ENCODE assay signal across 8 mouse cellular contexts in the genomic region with DNA sequence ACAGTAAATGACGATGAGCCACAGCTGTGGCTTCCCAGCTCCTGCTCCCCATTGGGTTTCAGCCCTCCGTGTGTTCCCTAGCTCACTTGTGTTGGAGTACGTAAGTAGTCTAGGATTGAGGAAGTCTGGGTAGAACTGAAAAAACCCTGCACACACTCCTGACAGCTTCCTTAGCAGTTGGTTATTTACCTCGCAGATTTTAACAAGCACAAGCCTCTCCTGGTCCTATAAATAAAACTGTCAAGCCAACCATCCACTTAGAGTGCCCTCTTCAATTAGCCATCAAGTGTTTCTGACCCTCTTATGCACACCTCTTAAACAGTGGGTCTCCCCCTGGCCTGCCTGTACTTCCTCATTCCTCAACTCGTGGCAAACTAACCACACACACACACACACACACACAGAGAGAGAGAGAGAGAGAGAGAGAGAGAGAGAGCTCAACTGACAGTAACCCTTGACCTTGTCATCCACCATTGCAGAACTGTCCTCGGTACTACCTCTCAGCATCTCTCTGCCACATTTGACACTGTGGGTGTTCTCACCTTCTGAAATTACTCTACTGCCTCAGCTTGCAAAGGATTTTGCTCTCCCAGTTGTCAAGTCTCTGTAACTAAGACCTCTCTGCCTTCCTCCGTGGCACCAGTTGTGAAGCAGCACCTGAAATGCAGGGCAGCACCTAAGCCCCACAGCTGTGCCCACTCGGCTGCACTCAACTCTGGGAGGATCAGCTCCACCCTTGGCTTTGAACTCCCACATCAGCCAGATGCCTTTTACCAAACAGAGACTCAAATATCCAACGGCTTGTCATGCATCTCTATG. TPM values are rescaled to one million over a fixed set of nuclear protein-coding genes. Genes with fewer than 3 reads are reported as not detected.
DNase-seq lines count a peak whose midpoint lies in the region; ATAC-seq and TF ChIP-seq lines count a peak whose summit lies in the region.

No protein-coding gene starts in this region.

- no peak for DNase-seq in neural tube, embryonic 11.5 days (ENCODE audit: low spot score)
- DNase-seq in neural tube, embryonic 10.5 days (ENCODE audit: extremely low spot score, low spot score) = no peak
- no peak for DNase-seq in heart, embryonic 10.5 days (ENCODE audit: low spot score)
- DNase-seq in left cerebral cortex, adult 9 months (ENCODE audit: low spot score in 2 of 2) = no peak
- no peak for DNase-seq in adrenal gland, adult 8-10 months
- DNase-seq in frontal cortex, adult 2 months (ENCODE audit: extremely low spot score in 1 of 2, low spot score in 1 of 2) = no peak

- no peaks in the 10 kb centered on the region for H3K27me3 ChIP-seq in neural tube, embryonic 11.5 days (ENCODE audit: control insufficient read depth, insufficient read depth, low read length)
- no peaks in the 10 kb centered on the region for H3K27me3 ChIP-seq in heart, embryonic 10.5 days (ENCODE audit: insufficient read depth, poor library complexity, severe bottlenecking)
- H3K27me3 ChIP-seq in liver, embryonic 12.5 days (replicated peaks) = no peaks in the 10 kb centered on the region
- H3K27me3 ChIP-seq in myocyte (ENCODE audit: control insufficient read depth, insufficient read depth, insufficient read length) = no peaks in the 10 kb centered on the region

- peaks cover 31% of the 10 kb centered on the region for H3K79me2 ChIP-seq in myocyte (ENCODE audit: control insufficient read depth, insufficient read depth)

- TF ChIP-seq POLR2A in myocyte (IDR thresholded peaks at IDR 0.05; ENCODE audit: insufficient read length, low read depth) = no peak

- H3ac ChIP-seq in myocyte (ENCODE audit: control insufficient read depth, insufficient read length) = no peak overlapping the region

- H3K4me3 ChIP-seq in neural tube, embryonic 11.5 days (ENCODE audit: low read depth, low read length) = no peak overlapping the region; the same call in 1 of the 2 replicates
- peak overlapping the region; percentile 95 for H3K4me3 ChIP-seq in heart, embryonic 10.5 days
- H3K4me3 ChIP-seq in liver, embryonic 12.5 days = peak overlapping the region; percentile 99
- peak overlapping the region; percentile 42 for H3K4me3 ChIP-seq in myocyte

- no peak for ATAC-seq in neural tube, embryonic 11.5 days (ENCODE audit: insufficient read depth, low FRiP score, low TSS enrichment)
- no peak for ATAC-seq in liver, embryonic 12.5 days

- 73% methylated on average over 9 of the region's 9 CpGs for WGBS in neural tube, embryonic 11.5 days
- 56% methylated on average over 9 of the region's 9 CpGs for WGBS in heart, embryonic 10.5 days
- 33% methylated on average over 9 of the region's 9 CpGs for WGBS in liver, embryonic 12.5 days (ENCODE audit: insufficient replicate concordance)

- peaks cover 17% of the 10 kb centered on the region for H3K4me1 ChIP-seq in neural tube, embryonic 11.5 days (ENCODE audit: control insufficient read depth, insufficient read depth, low read length)
- H3K4me1 ChIP-seq in heart, embryonic 10.5 days = peaks cover 30% of the 10 kb centered on the region
- H3K4me1 ChIP-seq in liver, embryonic 12.5 days = peaks cover 52% of the 10 kb centered on the region

- H3K36me3 ChIP-seq in neural tube, embryonic 11.5 days (ENCODE audit: control insufficient read depth, insufficient read depth, low read length) = no peaks in the 10 kb centered on the region
- H3K36me3 ChIP-seq in heart, embryonic 10.5 days = peaks cover 12% of the 10 kb centered on the region
- H3K36me3 ChIP-seq in liver, embryonic 12.5 days = peaks cover 11% of the 10 kb centered on the region
- peaks cover 12% of the 10 kb centered on the region for H3K36me3 ChIP-seq in myocyte (ENCODE audit: control insufficient read depth, insufficient read depth)

- peak overlapping the region; percentile 63; the same call in 1 of the 2 replicates for H3K4me2 ChIP-seq in neural tube, embryonic 11.5 days (ENCODE audit: low read depth)
- H3K4me2 ChIP-seq in liver, embryonic 12.5 days = peak overlapping the region; percentile 95
- peak overlapping the region; percentile 100 for H3K4me2 ChIP-seq in myocyte (ENCODE audit: low read depth)

- no peak overlapping the region for H3K27ac ChIP-seq in neural tube, embryonic 11.5 days (ENCODE audit: low read depth, low read length)
- H3K27ac ChIP-seq in heart, embryonic 10.5 days = peak overlapping the region; percentile 96
- peak overlapping the region; percentile 93 for H3K27ac ChIP-seq in liver, embryonic 12.5 days

- H3K9me3 ChIP-seq in neural tube, embryonic 11.5 days (ENCODE audit: control insufficient read depth, low read length) = no peaks in the 10 kb centered on the region
- H3K9me3 ChIP-seq in heart, embryonic 10.5 days = no peaks in the 10 kb centered on the region
- no peaks in the 10 kb centered on the region for H3K9me3 ChIP-seq in liver, embryonic 12.5 days (replicated peaks)

- no peak overlapping the region; the same call in 1 of the 2 replicates for H3K9ac ChIP-seq in neural tube, embryonic 11.5 days (ENCODE audit: low read length)
- peak overlapping the region; percentile 97 for H3K9ac ChIP-seq in liver, embryonic 12.5 days

TF ChIP-seq in myocyte, 11 proteins besides CTCF, POLR2A, EP300 and RAD21:
- TF ChIP-seq TCF12 (IDR thresholded peaks at IDR 0.05; ENCODE audit: insufficient read depth, poor library complexity, severe bottlenecking) (no peak), MYOG (IDR thresholded peaks at IDR 0.05; ENCODE audit: control insufficient read depth in 1 of 3, insufficient read depth in 1 of 3, insufficient read length in 2 of 3, low read depth in 2 of 3) (peak in 2 of 3 experiments; percentile 3 to 86), MYOD1 (IDR thresholded peaks at IDR 0.05; ENCODE audit: control insufficient read depth in 1 of 3, insufficient read length in 2 of 3, low read depth in 2 of 3) (peak in 2 of 3 experiments; percentile 45 to 76), USF1 (IDR thresholded peaks at IDR 0.05; ENCODE audit: low read depth) (no peak), REST (IDR thresholded peaks at IDR 0.05; ENCODE audit: insufficient read depth, insufficient read length) (no peak), E2F4 (IDR thresholded peaks at IDR 0.05; ENCODE audit: insufficient read depth) (no peak), CEBPB (IDR thresholded peaks at IDR 0.05; ENCODE audit: insufficient read depth, poor library complexity, severe bottlenecking) (no peak), SRF (IDR thresholded peaks at IDR 0.05; ENCODE audit: control insufficient read depth, insufficient read length, low read depth) (no peak), TCF3 (IDR thresholded peaks at IDR 0.05; ENCODE audit: insufficient read length, low read depth) (peak; percentile 9), MAX (IDR thresholded peaks at IDR 0.05; ENCODE audit: low read depth) (no peak), POLR2AphosphoS2 (IDR thresholded peaks at IDR 0.05; ENCODE audit: insufficient read length, low read depth) (no peak)

RNA-seq across cellular contexts. Expression of a gene that starts 15.7 kb away (rescaled TPM):
- polyA plus RNA-seq in neural tube, embryonic 11.5 days (2014; fragmentation: Nextera tagmentation; extraction: Ambion mirVana) = 12.5 and 13.0 TPM in 2 replicates
- 12.3 and 13.1 TPM in 2 replicates for polyA plus RNA-seq in heart, embryonic 10.5 days (2016; fragmentation: Nextera tagmentation; extraction: Ambion mirVana)
- polyA plus RNA-seq in liver, embryonic 12.5 days (2016; fragmentation: Nextera tagmentation; extraction: Ambion mirVana) = 17.7 and 18.5 TPM in 2 replicates
- polyA plus RNA-seq in myocyte (2012; fragmentation: generic; extraction: Trizol) = 53.4 TPM
- 100 to 1,000 TPM in 1 of 4 experiments, 10 to 100 TPM in 3; 64.3 to 103 (median 80.5) TPM for total RNA-seq in adrenal gland, adult 8-10 months (2022)
- polyA plus RNA-seq in frontal cortex, adult 2 months (2012; rRNA removed) = 26.9 and 29.3 TPM in 2 replicates
